Mouse (Mus musculus) erythroblast, adult 5-6 weeks (primary cell): ENCODE data around the gene Kbtbd4. TPM values are rescaled to one million over a fixed set of nuclear protein-coding genes. Genes with fewer than 3 reads are reported as not detected.
A peak's percentile ranks its signal among the peaks of the same experiment; 100 is the strongest.

Experiments
- ATAC-seq: replicated peaks from 2 replicates; pipeline ENCODE4 v1.8.0; 2016; ENCODE audit warnings: moderate number of reproducible peaks, mild to moderate bottlenecking, moderate TSS enrichment, inconsistent platforms; ENCODE audit not compliant: poor library complexity, low FRiP score, severe bottlenecking
- total RNA-seq, 2 experiments: library from RNA; stranded (forward) in 1 of 2; stranded (reverse) in 1 of 2; fragments of 150-400 nt in 1 of 2; fragments of 200-764, 138-1000 nt in 1 of 2; gene quantifications; 2 replicates each; pipeline versions ENCODE4 v1.2.3 to v1.2.4; 2015 to 2017; ENCODE audit warnings: low replicate concordance in 2 of 2

Kbtbd4 gene
- total RNA-seq, 2 experiments from 2014 or later = 2.8 to 5.8 TPM

- ATAC-seq = no peak
Measured at GRCm38 (mm10) chr2:90950149-90950548, 45.6 kb downstream of the Kbtbd4 start.

DNA sequence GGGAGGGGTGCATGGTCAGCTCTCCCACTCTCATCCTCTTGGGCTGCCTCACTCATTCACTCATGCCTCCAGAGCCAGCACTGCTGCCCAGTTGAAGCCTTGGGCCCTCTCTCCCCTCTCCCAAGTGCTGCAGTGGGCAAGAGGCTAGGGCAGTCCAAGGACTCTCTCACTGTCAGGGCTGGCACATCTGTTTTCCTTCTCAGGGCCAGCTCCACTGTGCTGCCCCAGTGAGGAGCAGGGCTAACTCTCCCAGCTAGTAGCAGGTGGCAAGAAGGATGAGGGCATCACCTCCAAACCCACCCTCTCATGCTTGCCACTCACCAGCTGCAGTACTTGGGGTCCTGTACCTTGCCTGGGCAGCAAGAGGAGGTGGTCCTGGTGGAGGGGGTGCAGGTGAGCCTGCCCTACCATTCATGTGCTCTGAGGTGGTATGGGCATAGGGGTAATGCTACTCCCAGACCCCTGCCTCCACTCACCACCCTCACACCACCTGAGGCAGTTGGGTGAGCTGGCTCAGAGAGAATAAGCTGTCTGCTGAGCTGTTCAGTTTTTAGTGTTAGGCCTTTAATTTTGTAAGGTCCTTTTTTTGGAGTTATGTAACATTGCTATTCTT is 46.1 kb downstream of the Kbtbd4 start:
- peak; percentile 23; the same call in 1 of the 2 replicates for ATAC-seq

- ATAC-seq = no peak
Measured at GRCm38 (mm10) chr2:90953461-90953860, 48.9 kb downstream of the Kbtbd4 start.

DNA sequence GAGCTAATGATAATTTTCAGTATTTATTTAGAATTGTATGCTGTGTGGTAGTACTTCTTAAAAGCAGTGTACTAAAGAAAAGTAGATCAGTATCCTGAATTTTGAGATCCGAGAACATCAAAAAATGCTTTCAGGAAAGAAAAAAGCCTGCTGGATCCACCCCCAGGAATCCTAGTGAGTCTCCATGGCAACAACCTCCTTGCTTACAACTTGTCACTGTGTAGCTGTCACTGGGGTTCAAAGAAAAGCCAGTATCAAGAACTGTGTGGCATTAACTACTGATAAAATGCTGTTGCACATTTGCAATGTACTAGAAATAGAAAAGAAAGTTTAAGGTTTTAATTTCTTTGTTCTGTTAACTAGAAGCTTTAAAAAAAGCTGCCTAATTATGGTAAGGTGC is 51.5 kb downstream of the Kbtbd4 start:
- no peak for ATAC-seq

DNA sequence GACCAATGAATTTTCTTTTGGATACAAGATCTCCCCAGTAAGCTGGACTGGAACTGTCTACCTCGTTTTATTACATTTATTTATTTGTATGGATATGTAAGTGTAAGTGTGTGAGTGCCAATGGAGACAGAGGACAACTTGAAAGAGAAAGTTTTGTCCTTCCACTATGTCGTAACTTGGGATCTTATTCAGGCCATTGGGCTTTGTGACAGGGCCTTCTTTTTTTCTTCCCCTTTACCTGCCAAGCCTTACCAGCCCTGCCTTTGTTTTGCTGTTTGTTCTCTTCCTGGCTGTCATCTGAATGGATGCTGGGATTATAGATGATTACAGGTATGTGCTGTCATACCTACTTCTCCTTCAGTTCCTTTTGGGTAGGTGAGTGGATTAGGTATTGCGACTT is 54.3 kb downstream of the Kbtbd4 start:
- no peak for ATAC-seq

DNA sequence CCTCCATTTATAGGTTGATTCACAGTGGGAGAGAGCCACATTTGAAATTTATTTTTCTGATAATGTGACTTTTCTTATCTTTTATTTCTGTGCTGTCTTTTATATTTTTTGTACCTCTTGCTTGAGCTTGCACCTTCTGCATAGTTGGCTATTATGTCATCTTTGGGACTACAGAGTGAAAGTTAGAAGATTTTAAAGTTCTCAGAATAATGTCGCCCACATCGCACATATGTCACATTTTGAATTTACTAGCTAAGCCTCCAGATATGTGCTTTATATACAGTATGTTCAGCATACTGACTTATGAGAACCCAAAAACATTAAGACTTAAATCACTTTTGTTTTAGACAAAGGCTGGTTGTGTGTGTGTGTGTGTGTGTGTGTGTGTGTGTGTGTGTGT is 55.5 kb downstream of the Kbtbd4 start:
- no peak for ATAC-seq

Other genes with a start within 250 kb of the Kbtbd4 start
- 23.6 and 64.4 TPM in 2 replicates for gene Nup160, start 227.5 kb upstream of the Kbtbd4 start, total RNA-seq (2015; ENCODE audit: low replicate concordance)
- 23.7 and 37.6 TPM in 2 replicates for gene Nup160, start 227.5 kb upstream of the Kbtbd4 start, total RNA-seq (2017; ENCODE audit: low replicate concordance)
- gene Fnbp4, start 159.4 kb upstream of the Kbtbd4 start, total RNA-seq (2015; ENCODE audit: low replicate concordance) = 51.0 and 63.2 TPM in 2 replicates
- 135 and 192 TPM in 2 replicates for gene Fnbp4, start 159.4 kb upstream of the Kbtbd4 start, total RNA-seq (2017; ENCODE audit: low replicate concordance)
- not detected in 2 replicates for gene Agbl2, start 122.0 kb upstream of the Kbtbd4 start, total RNA-seq (2015; ENCODE audit: low replicate concordance)
- not detected in 2 replicates for gene Agbl2, start 122.0 kb upstream of the Kbtbd4 start, total RNA-seq (2017; ENCODE audit: low replicate concordance)
- 61.7 and 91.3 TPM in 2 replicates for gene Mtch2, start 57.6 kb upstream of the Kbtbd4 start, total RNA-seq (2015; ENCODE audit: low replicate concordance)
- 37.2 and 37.7 TPM in 2 replicates for gene Mtch2, start 57.6 kb upstream of the Kbtbd4 start, total RNA-seq (2017; ENCODE audit: low replicate concordance)
- not detected in 2 replicates for gene C1qtnf4, start 18.9 kb upstream of the Kbtbd4 start, total RNA-seq (2015; ENCODE audit: low replicate concordance)
- not detected in 2 replicates for gene C1qtnf4, start 18.9 kb upstream of the Kbtbd4 start, total RNA-seq (2017; ENCODE audit: low replicate concordance)
- gene Ndufs3, start 87 bp downstream of the Kbtbd4 start, total RNA-seq (2015; ENCODE audit: low replicate concordance) = 36.2 and 37.3 TPM in 2 replicates
- 28.0 and 29.0 TPM in 2 replicates for gene Ndufs3, start 87 bp downstream of the Kbtbd4 start, total RNA-seq (2017; ENCODE audit: low replicate concordance)
- 23.8 and 25.4 TPM in 2 replicates for gene Celf1, start 35.6 kb downstream of the Kbtbd4 start, total RNA-seq (2015; ENCODE audit: low replicate concordance)
- 31.9 and 38.8 TPM in 2 replicates for gene Celf1, start 35.6 kb downstream of the Kbtbd4 start, total RNA-seq (2017; ENCODE audit: low replicate concordance)
- not detected in 2 replicates for gene Rapsn, start 130.9 kb downstream of the Kbtbd4 start, total RNA-seq (2015; ENCODE audit: low replicate concordance)
- gene Rapsn, start 130.9 kb downstream of the Kbtbd4 start, total RNA-seq (2017; ENCODE audit: low replicate concordance) = not detected in 2 replicates
- 24.8 and 40.8 TPM in 2 replicates for gene Psmc3, start 149.3 kb downstream of the Kbtbd4 start, total RNA-seq (2015; ENCODE audit: low replicate concordance)
- gene Psmc3, start 149.3 kb downstream of the Kbtbd4 start, total RNA-seq (2017; ENCODE audit: low replicate concordance) = 76.4 and 132 TPM in 2 replicates
- 6.9 TPM in 1 of 2 replicates, not detected in the other for gene Slc39a13, start 165.7 kb downstream of the Kbtbd4 start, total RNA-seq (2015; ENCODE audit: low replicate concordance)
- gene Slc39a13, start 165.7 kb downstream of the Kbtbd4 start, total RNA-seq (2017; ENCODE audit: low replicate concordance) = 0.98 and 4.2 TPM in 2 replicates
- gene Spi1, start 177.7 kb downstream of the Kbtbd4 start, total RNA-seq (2015; ENCODE audit: low replicate concordance) = 60.5 and 134 TPM in 2 replicates
- gene Spi1, start 177.7 kb downstream of the Kbtbd4 start, total RNA-seq (2017; ENCODE audit: low replicate concordance) = 21.6 and 48.5 TPM in 2 replicates
- 0.21 TPM in 1 of 2 replicates, not detected in the other for gene Mybpc3, start 213.4 kb downstream of the Kbtbd4 start, total RNA-seq (2015; ENCODE audit: low replicate concordance)
- gene Mybpc3, start 213.4 kb downstream of the Kbtbd4 start, total RNA-seq (2017; ENCODE audit: low replicate concordance) = 0.56 TPM in 1 of 2 replicates, not detected in the other